Mouse (Mus musculus): ENCODE measurements around the gene Gas7.

GRCm38 (mm10) chr11:67653521-67654090, 198.4 kb downstream of the Gas7 start:
- TF ChIP-seq CTCF (IDR thresholded peaks at IDR 0.05; ENCODE audit: low read depth, low read length): no peak
- TF ChIP-seq POLR2A (IDR thresholded peaks at IDR 0.05; ENCODE audit: extremely low read depth, insufficient read depth, low read length): no peak

Data from liver, adult 2 months (tissue).